Mouse (Mus musculus): Measurements from ENCODE around the gene Podxl2.

Podxl2 gene

DNA sequence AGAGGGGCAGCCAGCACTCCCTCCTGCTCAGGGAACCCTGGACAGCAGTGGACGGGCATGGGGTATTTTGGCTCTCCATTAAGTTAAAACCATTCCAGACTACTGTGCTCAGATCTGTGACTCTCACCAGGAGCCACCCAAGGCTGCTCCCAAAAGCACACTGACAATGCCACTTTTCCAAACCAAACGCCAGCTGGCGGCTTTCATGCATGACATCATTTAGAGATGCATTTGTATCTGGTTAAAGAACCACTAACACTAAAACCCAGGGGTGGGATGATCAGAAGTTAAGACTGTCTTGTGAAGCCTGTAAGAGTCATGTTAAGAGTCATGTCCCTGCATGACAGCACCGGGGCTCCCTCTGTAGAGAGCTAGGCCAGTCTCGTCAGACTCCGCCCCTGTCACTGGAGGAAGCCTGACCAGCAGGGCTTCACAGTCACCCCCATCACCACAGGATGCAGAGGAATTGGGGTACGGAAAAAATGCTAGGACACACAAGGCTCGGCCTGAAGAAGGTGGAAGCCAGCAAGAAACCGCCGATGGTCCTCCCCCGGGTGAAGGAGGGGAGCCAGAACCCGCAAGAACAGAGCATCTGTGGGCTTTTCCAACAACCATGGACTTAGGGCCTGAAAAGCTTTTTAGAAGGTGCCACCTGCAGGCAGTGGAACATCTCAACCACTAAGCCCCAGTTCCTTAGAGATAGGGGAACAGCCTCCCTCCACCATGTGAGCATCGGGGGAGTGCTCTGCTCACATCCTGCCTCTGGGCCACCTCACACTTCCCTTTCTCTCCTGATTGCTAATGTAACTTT, 47.2 kb downstream of the Podxl2 start:
- DNase-seq (ENCODE audit: low spot score) = no peak

- DNase-seq (ENCODE audit: low spot score) = no peak
These were observed 47.9 kb downstream of the Podxl2 start for GRCm38 (mm10) chr6:88826965-88827364.

DNA sequence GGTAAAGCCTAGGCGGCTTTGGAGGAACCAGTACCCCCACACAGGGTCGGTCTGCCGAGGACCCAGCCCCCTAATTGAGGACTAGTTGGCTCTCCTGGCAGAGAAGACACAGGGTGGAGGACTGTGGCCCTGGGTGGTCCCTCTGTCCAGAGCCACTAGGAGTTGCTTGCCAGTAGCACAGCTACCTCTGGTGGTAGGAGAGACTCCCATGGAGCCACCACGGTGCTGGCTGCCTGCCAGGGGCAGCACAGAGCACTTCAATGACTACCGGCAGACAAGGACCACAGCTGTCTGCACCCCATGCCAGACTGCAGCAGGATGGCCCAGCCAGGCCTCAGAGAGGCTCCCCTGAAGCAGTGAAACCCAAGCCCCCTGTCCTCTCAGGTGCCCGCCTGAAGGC, 48.3 kb downstream of the Podxl2 start:
- no peak for DNase-seq (ENCODE audit: low spot score)

- no peak for DNase-seq (ENCODE audit: low spot score)
These were observed 48.8 kb downstream of the Podxl2 start for GRCm38 (mm10) chr6:88826088-88826487.

DNA sequence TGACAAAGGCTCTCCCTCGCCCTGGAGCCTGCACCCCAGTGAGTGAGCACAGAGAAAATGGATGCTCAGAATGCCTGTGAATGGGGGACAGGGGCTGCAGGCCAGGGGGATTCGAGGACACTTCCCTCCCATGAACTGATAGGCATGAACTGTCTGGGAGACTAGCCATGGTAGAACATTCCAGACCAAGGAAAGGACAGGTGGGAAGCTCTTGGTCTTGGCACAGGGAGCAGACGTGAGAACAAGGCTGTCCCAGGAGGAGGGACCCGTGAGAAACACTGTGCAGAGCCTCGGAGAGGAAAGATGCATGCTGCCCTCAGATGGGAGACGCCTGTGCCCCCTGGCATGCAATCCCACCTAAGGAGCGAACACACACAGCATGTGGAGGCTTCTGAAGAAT, 50.7 kb downstream of the Podxl2 start:
- DNase-seq (ENCODE audit: low spot score) = no peak

DNA sequence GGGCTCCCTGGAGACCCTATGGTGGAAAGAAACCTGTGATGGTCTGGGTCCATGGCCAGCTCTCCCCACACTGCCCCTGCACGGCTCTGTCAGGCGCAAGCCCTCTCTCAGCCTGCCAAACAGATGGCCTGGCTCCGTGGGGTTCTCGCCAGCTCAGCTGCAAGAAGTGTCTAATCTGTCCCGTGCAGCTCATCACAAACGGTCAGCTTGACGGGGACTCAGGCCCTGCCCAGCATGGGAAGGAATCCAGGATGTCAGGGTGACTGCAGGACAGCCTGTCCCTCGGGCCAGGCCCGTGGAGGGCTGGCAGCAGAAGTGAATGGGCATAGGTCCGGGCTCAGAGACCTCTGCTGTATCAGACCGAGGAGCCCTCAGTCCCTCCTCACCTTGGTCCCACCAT, 52.9 kb downstream of the Podxl2 start:
- DNase-seq (ENCODE audit: low spot score) = no peak

DNA sequence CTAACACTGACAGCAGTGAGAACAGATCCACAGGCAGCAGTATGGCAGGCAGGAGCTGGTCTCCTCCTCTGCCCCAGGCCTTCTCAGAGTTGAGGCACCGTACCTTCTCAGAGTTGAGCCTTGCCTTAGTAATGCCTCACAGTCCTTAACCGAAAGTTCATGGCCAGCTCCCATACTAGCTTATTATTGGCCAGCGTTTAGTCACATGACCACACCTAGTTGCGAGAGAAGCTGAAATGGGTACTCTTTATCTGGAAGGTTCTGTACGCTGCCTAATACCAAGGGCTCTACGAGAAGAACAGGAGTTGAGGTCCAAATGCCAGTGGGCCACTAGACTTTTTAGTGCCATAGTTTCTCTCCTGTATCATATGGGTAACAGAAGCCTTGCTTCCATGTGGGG, 53.5 kb downstream of the Podxl2 start:
- no peak for DNase-seq (ENCODE audit: low spot score)

- no peak for DNase-seq (ENCODE audit: low spot score)
These were observed 54.0 kb downstream of the Podxl2 start for GRCm38 (mm10) chr6:88820853-88821252.

GRCm38 (mm10) chr6:88816913-88817312, 57.9 kb downstream of the Podxl2 start:
- DNase-seq (ENCODE audit: low spot score) = no peak

DNA sequence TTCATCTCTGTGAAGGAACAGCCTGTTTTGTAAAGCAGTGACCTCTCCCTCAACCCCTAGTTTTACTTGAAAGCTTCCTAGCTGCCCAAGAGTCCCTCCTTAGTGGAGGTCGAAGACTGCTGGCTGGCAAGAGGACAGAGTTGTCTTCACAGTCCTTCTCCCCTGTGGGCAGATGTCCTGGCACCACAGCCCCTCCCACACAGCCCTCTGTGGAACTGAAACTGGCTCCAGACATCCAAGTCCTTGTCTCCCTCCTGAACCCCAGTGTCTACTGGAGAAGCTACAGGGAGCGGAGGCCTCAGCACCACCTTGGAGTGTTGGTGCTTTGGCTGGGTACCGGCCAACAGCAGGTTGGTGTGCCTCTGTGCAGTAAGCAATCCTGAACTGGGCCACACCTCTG, 59.4 kb downstream of the Podxl2 start:
- DNase-seq (ENCODE audit: low spot score) = no peak

DNA sequence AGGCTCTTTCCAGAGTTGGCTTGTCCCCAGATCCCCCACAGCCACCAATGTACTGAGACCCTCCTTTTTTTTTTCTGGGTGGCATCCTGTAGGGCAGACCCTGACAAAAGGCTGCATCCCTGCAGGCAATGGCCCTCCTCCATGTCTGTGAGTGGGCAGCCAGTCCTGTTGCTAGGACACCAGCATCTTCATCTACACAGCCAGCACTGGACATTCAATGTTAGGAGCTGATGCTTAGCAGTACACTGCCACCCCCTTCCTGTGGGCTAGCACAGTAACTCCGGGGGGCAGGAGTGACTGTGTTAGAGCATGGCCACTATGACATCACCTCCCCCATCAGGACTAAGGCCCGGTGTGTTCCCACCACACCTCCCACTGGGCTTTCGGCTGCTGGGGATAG, 59.8 kb downstream of the Podxl2 start:
- no peak for DNase-seq (ENCODE audit: low spot score)

DNA sequence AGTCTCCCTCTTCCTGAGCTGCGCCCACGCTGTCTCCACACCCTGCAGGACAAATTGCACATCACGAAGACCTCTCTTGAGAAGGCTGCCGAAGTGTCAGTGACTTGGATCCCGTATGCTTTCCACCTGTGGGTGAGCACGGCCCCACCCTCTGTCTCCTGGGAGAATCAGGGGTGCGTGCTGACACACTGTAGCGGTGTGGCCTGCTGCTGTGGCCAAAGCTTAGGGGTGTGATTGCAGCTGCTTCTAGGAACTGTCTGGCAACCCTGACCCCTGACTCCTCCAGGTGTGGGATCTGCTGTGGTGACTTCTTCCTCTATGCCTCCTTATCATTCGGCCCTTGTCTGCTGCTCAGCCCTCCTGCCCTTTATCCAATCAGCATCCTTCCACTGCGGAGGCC, 61.0 kb downstream of the Podxl2 start:
- DNase-seq (ENCODE audit: low spot score) = no peak

DNA sequence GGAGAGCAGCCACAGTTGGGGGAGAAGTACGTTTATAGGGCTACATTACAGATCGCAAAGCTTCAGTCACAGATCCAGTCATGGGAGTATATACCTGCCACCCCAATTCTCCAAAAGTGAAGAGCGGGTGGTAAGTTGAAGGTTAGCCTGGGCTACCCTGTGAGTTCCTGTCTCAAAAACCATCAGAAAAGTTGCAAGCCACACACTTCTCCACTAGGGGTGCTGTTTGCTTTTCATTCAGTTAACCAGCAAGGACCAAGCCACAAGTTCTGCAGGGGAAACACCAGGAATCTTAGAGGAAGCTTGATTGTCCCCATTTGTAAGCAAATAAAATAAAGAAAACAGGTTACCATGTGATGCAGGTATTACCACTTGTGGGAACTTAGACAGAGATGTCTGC, 62.0 kb downstream of the Podxl2 start:
- peak; percentile 64 for DNase-seq (ENCODE audit: low spot score)

GRCm38 (mm10) chr6:88811880-88812400, 62.9 kb downstream of the Podxl2 start:
- DNase-seq (ENCODE audit: low spot score) = no peak

- no peak for DNase-seq (ENCODE audit: low spot score)
These were observed 63.4 kb downstream of the Podxl2 start for GRCm38 (mm10) chr6:88811396-88811795.

DNA sequence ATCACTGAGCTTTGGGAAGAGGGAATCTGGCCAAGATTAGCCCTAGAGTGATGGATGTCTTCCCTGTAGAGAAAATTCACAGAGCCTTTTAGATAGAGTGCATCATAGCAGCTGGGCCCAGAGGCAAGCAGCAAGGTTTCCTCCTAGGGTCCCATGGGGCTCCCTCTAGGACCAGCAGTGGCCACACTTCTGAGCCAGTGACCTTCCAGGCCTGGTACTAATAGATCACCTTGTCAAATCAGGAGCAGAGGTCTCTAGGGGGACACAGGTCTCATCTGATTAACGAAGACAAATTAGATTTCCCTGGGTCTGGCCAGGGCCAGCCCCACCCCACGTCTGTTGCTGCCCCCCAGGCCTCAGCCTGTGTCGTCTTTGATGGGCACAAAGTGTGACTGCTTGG, 64.6 kb downstream of the Podxl2 start:
- DNase-seq (ENCODE audit: low spot score) = no peak

DNA sequence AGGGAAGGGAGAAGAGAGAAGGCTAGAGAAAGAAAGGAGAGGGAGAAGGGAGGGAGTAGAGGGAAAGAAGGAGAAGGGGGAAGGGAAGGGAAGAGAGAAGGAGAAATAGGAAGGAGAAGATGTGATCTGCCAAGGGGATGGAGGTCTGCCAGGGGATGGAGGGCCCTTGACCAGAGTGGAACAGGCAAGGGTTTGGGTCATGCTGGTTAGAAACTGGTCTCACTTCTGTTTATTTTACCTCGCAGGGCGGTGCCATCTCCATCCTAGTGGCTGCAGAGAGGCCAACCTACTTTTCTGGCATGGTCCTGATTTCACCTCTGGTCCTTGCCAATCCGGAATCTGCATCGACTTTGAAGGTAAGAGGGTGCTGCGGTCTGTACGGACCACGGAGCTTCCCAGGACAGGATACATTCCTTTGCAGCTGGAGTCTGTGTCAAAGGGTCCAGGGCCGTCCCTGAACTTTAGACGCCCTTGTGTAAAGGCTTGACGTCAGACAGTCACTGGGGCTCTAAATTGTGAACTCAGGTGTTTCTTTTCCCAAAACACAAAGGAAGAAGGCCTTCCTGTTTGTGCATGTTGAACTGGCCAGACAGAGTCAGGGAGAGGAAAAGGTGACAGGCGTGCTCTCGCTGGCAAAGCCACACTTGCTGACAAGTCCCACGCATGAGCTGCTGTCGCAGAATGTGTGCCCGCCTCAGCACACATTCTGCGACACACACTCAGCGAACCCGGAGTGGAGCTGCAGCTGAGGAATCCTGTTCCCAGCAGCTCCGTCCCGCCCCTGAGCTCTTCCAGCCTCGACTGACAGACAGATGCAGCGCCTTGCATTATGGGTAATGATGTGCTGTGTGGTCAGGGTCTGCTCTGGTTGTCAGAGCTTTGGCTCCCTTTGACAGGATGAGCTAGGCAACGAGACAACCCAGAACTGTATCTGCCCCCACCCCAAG, 65.5 kb downstream of the Podxl2 start:
- no peak for DNase-seq (ENCODE audit: low spot score)

DNA sequence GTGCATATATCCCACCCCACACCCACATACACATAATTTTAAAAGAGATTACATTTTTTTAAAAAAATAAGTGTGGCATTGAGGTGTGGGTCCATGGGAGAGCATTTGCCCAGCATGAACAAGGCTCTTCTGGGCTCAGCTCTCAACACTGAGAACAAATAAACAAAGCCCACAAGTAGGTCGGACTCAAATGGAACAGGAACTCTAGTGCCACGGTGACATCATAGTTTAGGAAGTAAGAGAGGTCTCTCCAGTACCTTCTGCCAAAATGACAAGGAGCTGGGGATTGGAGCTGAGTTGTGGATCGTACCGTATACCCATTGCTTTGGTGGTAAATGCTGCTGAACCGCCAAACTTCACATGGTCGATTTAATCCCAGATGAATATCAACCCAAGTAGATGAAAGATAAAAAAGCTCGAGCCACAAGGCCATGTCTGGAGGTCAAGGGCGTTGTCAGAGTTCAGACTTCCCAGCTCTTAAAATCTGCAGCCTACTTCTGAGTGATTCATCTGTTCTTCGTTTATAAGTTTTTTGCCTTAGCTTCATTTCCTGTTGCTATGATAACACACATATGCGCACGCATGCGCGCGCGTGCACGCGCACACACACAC, 69.8 kb downstream of the Podxl2 start:
- no peak for DNase-seq (ENCODE audit: low spot score)

DNA sequence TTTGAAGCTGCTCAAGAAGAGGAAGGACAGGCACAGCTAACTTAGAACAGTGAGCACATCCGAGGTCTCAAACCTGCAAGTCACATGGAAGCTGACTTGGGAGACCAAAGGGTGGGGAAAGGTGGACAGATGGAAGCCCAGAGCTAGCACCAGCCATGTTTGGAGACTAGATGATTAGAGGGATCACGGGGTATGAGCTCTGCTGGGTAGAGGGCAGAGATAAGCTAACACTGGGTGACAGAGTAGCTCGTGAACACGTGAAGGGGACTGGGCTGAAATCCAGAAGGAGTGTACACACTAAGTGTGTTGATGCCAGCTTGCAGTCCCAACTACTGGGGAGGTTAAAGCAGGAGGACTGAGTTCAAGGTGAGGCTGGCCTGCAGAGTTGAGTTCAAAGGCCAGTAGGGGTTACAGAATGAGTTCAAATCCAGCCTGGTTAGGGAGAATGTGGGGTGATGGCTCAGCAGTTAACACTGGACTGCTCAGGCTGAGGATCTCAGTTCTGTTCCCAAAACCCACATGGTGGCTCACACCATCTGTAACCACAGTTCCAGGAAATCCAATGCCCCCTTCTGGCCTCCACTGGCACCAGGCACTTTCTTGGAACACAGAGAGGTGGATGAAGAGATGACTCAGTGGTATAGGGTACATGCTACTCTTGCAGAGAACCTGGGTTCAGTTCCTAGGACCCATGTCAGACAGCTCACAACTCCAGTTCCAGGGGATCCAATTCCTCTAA, 70.7 kb downstream of the Podxl2 start:
- peak; percentile 33 for DNase-seq (ENCODE audit: low spot score)

GRCm38 (mm10) chr6:88803051-88803450, 71.8 kb downstream of the Podxl2 start:
- no peak for DNase-seq (ENCODE audit: low spot score)

- no peak for DNase-seq (ENCODE audit: low spot score)
These were observed 74.1 kb downstream of the Podxl2 start for GRCm38 (mm10) chr6:88800735-88801134.

DNA sequence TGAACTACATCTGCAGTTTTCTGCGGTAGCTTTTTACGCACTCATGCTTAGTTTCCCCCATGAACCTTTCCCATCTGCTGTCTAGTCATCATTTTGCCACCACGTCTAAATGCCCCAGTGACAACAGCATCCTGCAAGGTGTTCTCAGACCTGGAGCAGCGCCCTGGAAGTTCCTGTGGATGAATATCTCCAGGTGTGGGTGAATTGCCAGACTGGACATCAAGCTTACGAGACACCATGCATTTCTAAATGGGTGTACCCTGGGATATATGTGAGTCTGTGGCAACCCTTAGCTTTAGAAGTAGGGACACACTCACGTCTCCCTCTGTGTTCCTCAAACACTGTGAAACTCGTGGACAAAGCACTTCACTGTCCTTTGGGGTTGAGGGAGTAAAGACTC, 74.7 kb downstream of the Podxl2 start:
- no peak for DNase-seq (ENCODE audit: low spot score)
